Mouse (Mus musculus): ENCODE measurements at regions not wholly inside any gene's neighbourhood (a gene's known extent, or its start where the extent isn't known, plus 50 kb on each side); places are given as distances from the start of the nearest gene placed in this dataset.

- no peak for DNase-seq (ENCODE audit: low spot score)
Observed at GRCm38 (mm10) chr8:34451211-34452000, 339.9 kb upstream of the Gm10131 start.

DNA sequence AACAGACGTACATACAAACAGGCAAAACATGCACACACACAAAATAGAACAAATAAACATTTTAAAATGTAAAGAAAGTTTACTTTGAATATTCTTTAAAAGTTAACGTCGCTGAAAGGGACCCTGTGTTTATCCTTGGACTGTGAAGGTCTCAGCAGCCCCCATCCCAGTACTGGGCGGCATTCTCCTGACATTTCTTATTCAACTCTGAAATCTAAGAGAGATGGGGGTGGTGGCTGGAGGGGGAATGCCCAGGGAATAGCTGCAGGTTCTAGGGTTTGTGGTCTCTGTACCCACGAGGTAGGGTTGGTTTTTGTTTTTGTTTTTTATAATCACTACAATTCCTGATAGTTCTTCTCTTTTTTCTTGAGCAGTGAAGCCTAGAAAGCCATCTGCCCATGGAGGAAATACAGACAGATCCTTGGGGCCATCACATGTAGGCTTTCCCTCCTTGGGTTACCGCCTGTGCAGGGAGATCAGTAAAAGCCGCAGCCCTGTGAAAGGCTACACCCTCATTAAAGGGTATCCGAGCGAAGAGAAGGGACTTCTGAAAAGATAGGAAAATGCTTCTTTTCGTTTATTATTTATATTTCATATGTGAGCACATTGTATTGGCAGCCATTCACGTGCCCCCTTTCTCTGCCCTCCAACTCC, 338.0 kb upstream of the Gm10131 start:
- no peak for DNase-seq (ENCODE audit: low spot score)

DNA sequence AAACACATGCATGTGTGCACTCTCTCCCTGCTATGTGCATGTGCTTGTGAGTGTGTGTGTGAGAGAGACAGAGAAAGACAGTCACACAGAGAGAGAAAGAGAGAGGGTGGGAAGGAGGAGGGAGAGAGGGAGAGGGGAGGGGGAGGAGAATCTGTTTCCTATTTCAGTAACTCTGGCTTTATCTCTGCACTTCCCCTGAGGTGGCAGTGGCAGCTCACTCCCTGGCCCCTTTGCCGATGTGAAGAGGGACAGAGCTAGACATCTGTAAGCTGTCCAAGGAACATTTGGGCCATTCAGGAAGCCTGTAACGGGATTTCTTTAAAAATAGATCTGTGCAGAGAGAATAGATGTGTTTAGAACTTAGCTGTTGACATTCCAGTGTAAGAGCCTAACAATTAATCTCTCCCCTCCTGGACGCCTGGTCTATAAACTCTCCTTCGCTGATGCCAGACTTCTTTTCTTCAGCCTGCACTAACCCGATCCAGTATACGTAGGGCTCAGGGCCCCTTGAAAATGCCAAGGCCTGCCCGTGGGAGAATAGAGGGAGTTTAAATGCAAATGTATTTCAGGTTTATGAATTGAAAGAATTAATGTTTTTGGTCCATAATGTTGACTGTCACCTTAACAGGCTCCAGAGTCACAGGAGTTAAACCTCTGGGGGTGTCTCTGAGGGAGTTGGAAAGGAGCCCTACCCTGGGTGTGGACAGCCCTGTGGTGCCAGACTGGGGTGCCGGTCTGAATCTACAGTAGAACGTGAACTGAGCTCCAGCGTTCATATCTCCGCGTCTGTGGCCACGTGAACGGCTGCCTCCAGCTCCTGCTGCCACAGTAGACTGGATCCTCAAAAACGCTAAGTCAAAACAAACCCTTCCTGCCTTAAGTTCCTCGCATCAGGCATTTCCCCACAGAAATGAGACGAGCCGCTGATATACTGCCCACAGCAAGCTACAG, 336.6 kb upstream of the Gm10131 start:
- DNase-seq (ENCODE audit: low spot score), result peak; percentile 3

GRCm38 (mm10) chr8:34442688-34443087, 331.2 kb upstream of the Gm10131 start:
- DNase-seq (ENCODE audit: low spot score), result no peak

GRCm38 (mm10) chr8:34441756-34442155, 330.2 kb upstream of the Gm10131 start:
- DNase-seq (ENCODE audit: low spot score), result no peak

- no peak for DNase-seq (ENCODE audit: low spot score)
Observed at GRCm38 (mm10) chr8:34440771-34441170, 329.2 kb upstream of the Gm10131 start.

DNA sequence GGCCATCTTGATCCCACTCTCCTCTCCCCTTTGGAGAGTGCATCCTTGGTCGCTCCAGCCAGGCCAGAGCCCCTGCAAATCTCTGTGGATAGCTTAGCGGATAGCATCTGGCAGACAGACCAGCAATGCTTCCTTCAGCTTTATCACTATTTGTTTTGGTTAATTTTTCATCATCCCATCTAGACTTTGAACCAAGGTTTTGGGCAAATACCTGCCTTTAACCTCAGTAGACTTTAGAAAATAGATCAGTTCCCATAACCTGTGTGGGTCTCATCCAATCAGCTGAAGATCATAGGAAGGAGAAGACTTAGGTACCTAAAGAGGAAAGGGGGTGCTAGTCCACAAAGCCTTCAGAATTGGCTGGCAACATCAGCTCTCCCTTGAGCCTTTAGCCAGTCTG, 327.2 kb upstream of the Gm10131 start:
- no peak for DNase-seq (ENCODE audit: low spot score)

- DNase-seq (ENCODE audit: low spot score), result no peak
Observed at GRCm38 (mm10) chr8:34431985-34432384, 320.4 kb upstream of the Gm10131 start.

- DNase-seq (ENCODE audit: low spot score), result no peak
Observed at GRCm38 (mm10) chr8:34429231-34429630, 317.7 kb upstream of the Gm10131 start.

- no peak for DNase-seq (ENCODE audit: low spot score)
Observed at GRCm38 (mm10) chr8:34401571-34401970, 290.0 kb upstream of the Gm10131 start.

- no peak for DNase-seq (ENCODE audit: low spot score)
Observed at GRCm38 (mm10) chr8:34398914-34399813, 287.6 kb upstream of the Gm10131 start.

DNA sequence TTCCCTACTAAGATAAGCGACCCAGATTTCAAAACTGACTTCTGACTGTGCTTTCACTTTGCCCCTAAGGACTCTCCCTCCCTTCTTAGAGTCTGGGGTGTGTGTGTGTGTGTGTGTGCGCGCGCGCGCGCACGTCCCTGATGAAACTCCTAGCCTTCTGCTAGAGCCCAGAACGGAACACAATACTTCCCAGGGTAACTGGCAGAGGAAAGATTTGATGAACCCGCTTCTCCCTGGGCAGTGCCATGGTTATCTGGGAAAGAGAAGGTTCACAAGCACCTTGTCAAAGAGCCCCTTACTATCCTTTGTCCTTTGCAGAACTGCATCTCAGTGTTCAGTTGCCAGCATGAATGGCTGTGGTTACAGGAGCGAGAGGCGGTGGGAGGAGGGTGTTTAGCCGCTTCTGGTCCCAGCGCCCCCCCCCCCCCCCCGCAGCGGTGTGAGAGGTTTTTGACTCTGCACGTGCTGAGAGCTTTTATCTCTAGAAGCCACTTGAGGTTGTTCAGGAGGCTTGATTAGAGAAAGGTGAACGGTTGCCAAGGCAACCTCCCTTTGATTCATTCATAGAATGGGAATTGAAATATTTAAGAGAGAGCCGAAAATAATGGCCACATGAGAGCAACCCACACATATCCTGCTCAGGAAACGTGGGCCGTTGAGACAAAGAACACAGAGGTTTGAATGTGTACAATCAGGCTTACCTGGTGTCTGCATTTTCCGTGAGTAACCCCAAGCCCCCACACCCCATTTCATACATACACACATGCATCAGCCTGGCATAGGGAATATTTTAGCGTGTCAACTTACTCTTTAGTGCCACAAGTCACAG, 286.3 kb upstream of the Gm10131 start:
- DNase-seq (ENCODE audit: low spot score), result no peak

DNA sequence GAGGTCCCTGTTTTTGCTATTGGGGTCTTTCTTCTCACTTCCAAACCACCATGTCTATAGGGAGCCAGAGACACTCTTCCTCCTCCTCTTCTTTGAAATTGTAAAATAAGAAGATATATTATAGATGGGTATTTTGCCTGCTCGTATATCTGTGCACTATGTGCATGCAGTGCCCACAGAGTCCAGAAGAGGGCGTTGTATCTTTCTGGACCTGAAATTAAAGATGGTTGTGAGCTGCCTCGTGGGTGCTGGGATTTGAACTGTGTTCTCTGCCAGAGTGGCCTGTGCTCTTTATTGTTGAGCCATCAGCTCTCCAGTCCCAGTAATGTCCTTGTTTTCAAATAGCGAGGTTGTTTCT, 285.7 kb upstream of the Gm10131 start:
- DNase-seq (ENCODE audit: low spot score), result no peak

- DNase-seq (ENCODE audit: low spot score), result no peak
Observed at GRCm38 (mm10) chr8:34392981-34393828, 281.7 kb upstream of the Gm10131 start.

- DNase-seq (ENCODE audit: low spot score), result no peak
Observed at GRCm38 (mm10) chr8:34392208-34392980, 280.9 kb upstream of the Gm10131 start.

- DNase-seq (ENCODE audit: low spot score), result no peak
Observed at GRCm38 (mm10) chr8:34385806-34386439, 274.4 kb upstream of the Gm10131 start.

- DNase-seq (ENCODE audit: low spot score), result no peak
Observed at GRCm38 (mm10) chr8:34380615-34381014, 269.1 kb upstream of the Gm10131 start.

- DNase-seq (ENCODE audit: low spot score), result no peak
Observed at GRCm38 (mm10) chr8:34377154-34377553, 265.6 kb upstream of the Gm10131 start.
